Mouse (Mus musculus) intestine, embryonic 14.5 days (tissue): ENCODE data around the gene Nsmce4a. TPM values are rescaled to one million over a fixed set of nuclear protein-coding genes. Genes with fewer than 3 reads are reported as not detected.
"Not testable (repeated sequence)": the region's sequence is repeated elsewhere in the genome, so short reads cannot be mapped to it uniquely, and the experiment has no call there.

Source experiments
- ATAC-seq: fragments of 200-750 bp; cut with Nextera tagmentation; replicated peaks from 2 replicates; pipeline ENCODE4 v1.8.0; 2017; ENCODE audit warnings: low read depth, moderate number of reproducible peaks, moderate TSS enrichment, moderate library complexity; ENCODE audit not compliant: low FRiP score, low TSS enrichment
- DNase-seq: peaks from one replicate; pipeline ENCODE4 v3.0.0-alpha.2; 2018; ENCODE audit warnings: low spot score
- H3K27ac ChIP-seq: fragments of 300-500 bp; sonication (generic); 2 replicates; pipeline ENCODE4 v1.5.1; 2014; ENCODE audit warnings: low read depth, mild to moderate bottlenecking, control low read depth
- H3K27me3 ChIP-seq: fragments of 300-500 bp; sonication (generic); replicated peaks from 2 replicates; pipeline ENCODE4 v1.6.1; 2014; ENCODE audit warnings: low read length, control low read depth; ENCODE audit not compliant: control insufficient read depth, insufficient read depth
- H3K36me3 ChIP-seq: fragments of 300-500 bp; sonication (generic); 2 replicates; pipeline ENCODE4 v1.6.1; 2014; ENCODE audit warnings: low read length, control low read depth; ENCODE audit not compliant: control insufficient read depth, insufficient read depth
- H3K4me1 ChIP-seq: fragments of 300-500 bp; sonication (generic); replicated peaks from 2 replicates; pipeline ENCODE4 v1.6.1; 2014; ENCODE audit warnings: low read length, control low read depth, mixed read lengths; ENCODE audit not compliant: control insufficient read depth, insufficient read depth
- H3K4me2 ChIP-seq: fragments of 300-500 bp; sonication (generic); 2 replicates; pipeline ENCODE4 v1.6.1; 2014; ENCODE audit warnings: low read length
- H3K4me3 ChIP-seq: fragments of 300-500 bp; sonication (generic); 2 replicates; pipeline ENCODE4 v1.5.1; 2014; ENCODE audit warnings: low read depth, low read length, control low read depth, mixed read lengths
- H3K9ac ChIP-seq: fragments of 300-500 bp; sonication (generic); 2 replicates; pipeline ENCODE4 v1.6.1; 2014; ENCODE audit warnings: mild to moderate bottlenecking, low read length
- H3K9me3 ChIP-seq: fragments of 300-500 bp; sonication (generic); 2 replicates; pipeline ENCODE4 v1.6.1; 2016; ENCODE audit warnings: low read length, control low read depth; ENCODE audit not compliant: control insufficient read depth
- WGBS: fragments of 180-500 bp; shearing (Covaris S2); extraction: QIAGEN DNeasy Blood & Tissue Kit; methylation state at CpG from one replicate; pipeline ENCODE4 v1.1.7; 2014; 5-methylcytosine and 5-hydroxymethylcytosine counted together
- polyA plus RNA-seq: library from polyadenylated mRNA; unstranded; fragments of >200 nt; fragmentation: Nextera tagmentation; extraction: Ambion mirVana; gene quantifications from 2 replicates; pipeline ENCODE4 v1.2.1, GENCODE M21; 2014

Nsmce4a gene
- polyA plus RNA-seq, 1 experiment from 2014 or later, result 173 TPM

DNA sequence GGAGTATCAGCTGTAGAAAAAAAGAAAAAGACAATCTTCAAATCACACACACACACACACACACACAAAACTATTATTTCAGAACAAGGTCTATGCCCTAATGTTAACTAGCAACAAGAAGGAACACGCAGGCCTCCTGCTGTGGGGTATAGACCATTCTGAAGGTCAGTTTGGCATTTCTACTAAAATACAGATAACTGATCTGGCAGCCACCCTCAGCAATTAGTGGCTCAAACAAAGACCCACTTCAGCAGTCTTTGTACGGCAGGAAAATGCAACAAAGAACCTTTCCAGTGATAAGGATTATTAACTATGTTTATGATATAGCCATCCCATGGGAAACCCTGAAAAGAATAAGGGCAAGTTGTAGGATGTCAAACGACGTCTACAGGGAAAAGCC lies 35.9 kb downstream of the Nsmce4a start:
- no peak overlapping the region for H3K27ac ChIP-seq
- no peak overlapping the region for H3K4me3 ChIP-seq
- no peaks in the 10 kb centered on the region for H3K9me3 ChIP-seq
- H3K4me1 ChIP-seq, result no peaks in the 10 kb centered on the region
- DNase-seq (no peak), ATAC-seq (no peak)
- WGBS, result 80% methylated on average over 4 of the region's 4 CpGs
- H3K4me2 ChIP-seq, result no peak overlapping the region
- no peak overlapping the region for H3K9ac ChIP-seq
- H3K36me3 ChIP-seq, result peaks cover 93% of the 10 kb centered on the region
- no peaks in the 10 kb centered on the region for H3K27me3 ChIP-seq

- no peak for ATAC-seq
- H3K4me1 ChIP-seq, result no peaks in the 10 kb centered on the region
- no peak for DNase-seq
- H3K36me3 ChIP-seq, result peaks cover 83% of the 10 kb centered on the region
- no peak overlapping the region for H3K4me3 ChIP-seq
- H3K9ac ChIP-seq, result no peak overlapping the region
- WGBS, result 89% methylated on average over 4 of the region's 4 CpGs
- H3K9me3 ChIP-seq, result no peaks in the 10 kb centered on the region
- H3K27ac ChIP-seq, result no peak overlapping the region
- no peaks in the 10 kb centered on the region for H3K27me3 ChIP-seq
- H3K4me2 ChIP-seq, result no peak overlapping the region
Observed at GRCm38 (mm10) chr7:130535174-130535573, 37.7 kb downstream of the Nsmce4a start.

DNA sequence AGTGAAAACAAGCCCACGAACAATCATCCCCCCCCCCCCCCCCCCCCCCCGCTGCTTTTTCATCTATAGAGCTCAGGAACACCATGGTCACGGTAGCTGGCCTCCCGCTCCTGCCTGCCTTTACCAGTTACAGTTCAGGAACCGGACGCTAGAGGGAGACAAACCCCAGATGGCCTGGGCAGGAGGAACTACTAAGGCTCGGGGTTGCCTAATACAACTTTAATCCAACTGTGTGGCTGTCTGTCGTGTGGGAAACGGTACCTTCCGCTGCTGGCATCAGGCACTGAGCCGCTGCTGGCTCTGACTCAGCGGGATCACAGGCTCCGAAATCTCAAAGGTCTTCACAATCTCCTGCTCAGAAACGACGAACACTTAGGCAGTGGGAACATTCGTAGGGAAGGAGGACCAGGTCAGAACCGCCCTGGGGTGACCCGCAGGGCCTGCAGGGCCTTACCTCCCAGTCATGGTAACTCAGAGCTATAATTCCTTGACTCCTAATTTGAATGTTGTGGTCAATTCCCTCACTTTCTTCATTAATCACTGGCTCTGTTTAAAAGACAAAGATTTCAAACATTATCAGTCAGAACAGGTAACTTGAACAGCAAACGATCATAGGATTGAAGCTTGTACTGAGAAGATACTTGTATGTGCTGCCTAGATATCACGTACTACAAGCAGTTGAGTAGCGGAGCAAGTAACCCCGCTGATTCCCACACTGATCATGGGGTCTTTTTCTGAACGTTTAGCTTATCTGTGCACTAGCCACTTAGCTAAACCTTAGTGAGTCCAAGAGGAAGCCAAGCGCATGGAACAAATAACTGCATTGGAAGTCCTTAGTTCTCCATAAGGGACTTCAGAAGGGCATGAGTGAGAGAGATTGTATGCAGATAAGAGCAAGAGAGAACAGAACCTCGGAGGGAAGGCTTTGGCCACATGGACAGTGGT lies 39.3 kb downstream of the Nsmce4a start:
- DNase-seq (peak; percentile 96), ATAC-seq (peak; percentile 66)
- H3K4me2 ChIP-seq, result no peak overlapping the region
- peaks cover 67% of the 10 kb centered on the region for H3K36me3 ChIP-seq
- H3K27ac ChIP-seq, result no peak overlapping the region
- H3K27me3 ChIP-seq, result no peaks in the 10 kb centered on the region
- no peaks in the 10 kb centered on the region for H3K9me3 ChIP-seq
- WGBS, result 52% methylated on average over 25 of the region's 25 CpGs
- no peak overlapping the region for H3K4me3 ChIP-seq
- H3K9ac ChIP-seq, result no peak overlapping the region
- H3K4me1 ChIP-seq, result no peaks in the 10 kb centered on the region

GRCm38 (mm10) chr7:130531138-130531537 lies 41.8 kb downstream of the Nsmce4a start:
- ATAC-seq, H3K9ac ChIP-seq, H3K4me2 ChIP-seq, H3K27me3 ChIP-seq, H3K9me3 ChIP-seq, H3K27ac ChIP-seq, H3K4me3 ChIP-seq, H3K4me1 ChIP-seq, DNase-seq: not testable (repeated sequence)
- 91% methylated on average over 14 of the region's 15 CpGs for WGBS
- peaks cover 43% of the 10 kb centered on the region for H3K36me3 ChIP-seq

DNA sequence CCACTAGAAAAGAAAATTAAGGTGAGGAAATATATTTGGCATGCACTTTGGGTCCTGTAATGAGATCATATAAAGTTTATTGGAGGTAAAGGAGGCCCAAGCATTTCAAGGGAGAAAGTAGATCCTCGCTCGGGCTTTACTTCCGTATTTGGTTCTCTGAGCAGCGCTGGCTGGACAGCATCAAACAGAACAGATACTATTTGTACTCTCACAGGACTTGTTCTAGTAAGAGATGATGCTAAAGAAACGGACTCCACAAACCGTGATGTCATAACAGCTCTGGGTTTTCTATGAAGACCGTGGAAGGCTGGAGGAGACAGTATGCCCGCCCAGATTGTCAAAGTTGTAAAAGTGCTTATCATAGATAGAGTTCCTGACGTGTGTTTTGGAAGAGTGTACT lies 45.6 kb downstream of the Nsmce4a start:
- H3K9ac ChIP-seq, result no peak overlapping the region
- ATAC-seq (no peak), DNase-seq (no peak)
- no peak overlapping the region for H3K4me3 ChIP-seq
- no peaks in the 10 kb centered on the region for H3K4me1 ChIP-seq
- 66% methylated on average over 9 of the region's 9 CpGs for WGBS
- peaks cover 11% of the 10 kb centered on the region for H3K36me3 ChIP-seq
- no peak overlapping the region for H3K4me2 ChIP-seq
- peak overlapping the region; percentile 69 for H3K27ac ChIP-seq
- no peaks in the 10 kb centered on the region for H3K9me3 ChIP-seq
- no peaks in the 10 kb centered on the region for H3K27me3 ChIP-seq

GRCm38 (mm10) chr7:130523451-130523850 lies 49.5 kb downstream of the Nsmce4a start:
- H3K4me2 ChIP-seq, result no peak overlapping the region
- no peaks in the 10 kb centered on the region for H3K9me3 ChIP-seq
- no peaks in the 10 kb centered on the region for H3K4me1 ChIP-seq
- no peak for DNase-seq
- ATAC-seq, result no peak
- 92% methylated on average over 8 of the region's 8 CpGs for WGBS
- no peak overlapping the region for H3K4me3 ChIP-seq
- no peak overlapping the region for H3K27ac ChIP-seq
- H3K27me3 ChIP-seq, result no peaks in the 10 kb centered on the region
- H3K9ac ChIP-seq, result no peak overlapping the region
- H3K36me3 ChIP-seq, result no peaks in the 10 kb centered on the region

- no peak overlapping the region for H3K27ac ChIP-seq
Observed at GRCm38 (mm10) chr7:130520812-130521422, 52.0 kb downstream of the Nsmce4a start.

GRCm38 (mm10) chr7:130520049-130520425 lies 52.9 kb downstream of the Nsmce4a start, which contains the start of gene Ate1:
Gene Ate1, minus strand, starts transcription at chr7:130520369.
- Histone ChIP-seq H3K4me1 (peaks cover 3% of the 10 kb centered on the region; the same call in 1 of the 2 replicates), H3K4me2 (peak within 1 kb of the TSS; percentile 59), H3K9me3 (no peaks in the 10 kb centered on the region), H3K36me3 (0 out of 2 replicates have a peak, but pooled peaks cover 4% of the 10 kb centered on the region), H3K9ac (peak within 1 kb of the TSS; percentile 88), H3K4me3 (peak within 1 kb of the TSS; percentile 83), H3K27me3 (no peaks in the 10 kb centered on the region), H3K27ac (peak within 1 kb of the TSS; percentile 98)
- ATAC-seq, result no peak
- 16% methylated on average over 20 of the region's 20 CpGs for WGBS
- no peak for DNase-seq

More at GRCm38 (mm10) chr7:130520812-130521422, 52.0 kb downstream of the Nsmce4a start:
- Histone ChIP-seq H3K4me1 (peaks cover 3% of the 10 kb centered on the region; the same call in 1 of the 2 replicates), H3K9ac (no peak overlapping the region; the same call in 1 of the 2 replicates), H3K27me3 (no peaks in the 10 kb centered on the region), H3K4me2 (peak overlapping the region; percentile 59; the same call in 1 of the 2 replicates), H3K9me3 (no peaks in the 10 kb centered on the region), H3K36me3 (no peaks in the 10 kb centered on the region), H3K4me3 (no peak overlapping the region)
- no peak for ATAC-seq
- DNase-seq, result no peak
- 77% methylated on average over 14 of the region's 14 CpGs for WGBS
